Mouse (Mus musculus) T-helper 17 cell (primary cell): Measurements from ENCODE around the gene 5730409E04Rik.

Source experiments
- in situ Hi-C, 2 experiments: fragments of 300-600 bp; cut with MboI, MseI; formaldehyde crosslinking; loops; 1 replicate in 1 of 2; 2 replicates in 1 of 2; pipeline ENCODE4 v1.15.1; 2025; ENCODE audit warnings: high pct_unique_total_duplicates in 2 of 2

The 5730409E04Rik gene

GRCm38 (mm10) chr4:126609606-126610181 is at the start of gene 5730409E04Rik:
Gene 5730409E04Rik, plus strand, starts transcription at chr4:126609818.
- in situ Hi-C loops = loop anchor here (10.0 to 25.0 kb wide), 4 partner anchors 128 to 1905 kb away; partner anchors contain the start of gene Tfap2e (in 1 of the 2)

- in situ Hi-C loops = no loop called here
Observed at GRCm38 (mm10) chr4:126563798-126564197, 45.8 kb upstream of the 5730409E04Rik start.

GRCm38 (mm10) chr4:126567243-126567642 is 42.4 kb upstream of the 5730409E04Rik start:
- in situ Hi-C loops = no loop called here

- in situ Hi-C loops = no loop called here
Observed at GRCm38 (mm10) chr4:126569783-126570182, 39.8 kb upstream of the 5730409E04Rik start.

GRCm38 (mm10) chr4:126576281-126576680 is 33.3 kb upstream of the 5730409E04Rik start:
- in situ Hi-C loops = no loop called here

- in situ Hi-C loops = no loop called here
Observed at GRCm38 (mm10) chr4:126577920-126578319, 31.7 kb upstream of the 5730409E04Rik start.

GRCm38 (mm10) chr4:126579077-126579476 is 30.5 kb upstream of the 5730409E04Rik start:
- in situ Hi-C loops = no loop called here

GRCm38 (mm10) chr4:126585739-126586138 is 23.9 kb upstream of the 5730409E04Rik start:
- in situ Hi-C loops = no loop called here

GRCm38 (mm10) chr4:126592039-126592438 is 17.6 kb upstream of the 5730409E04Rik start:
- in situ Hi-C loops = no loop called here

GRCm38 (mm10) chr4:126599971-126600754 is 9.5 kb upstream of the 5730409E04Rik start:
- in situ Hi-C loops = loop anchor here (10.0 to 25.0 kb wide), 4 partner anchors 137 to 1915 kb away; partner anchors contain the start of gene Tfap2e (in 1 of the 2)

GRCm38 (mm10) chr4:126601597-126602444 is 7.8 kb upstream of the 5730409E04Rik start:
- in situ Hi-C loops = loop anchor here (10.0 to 25.0 kb wide), 4 partner anchors 135 to 1913 kb away; partner anchors contain the start of gene Tfap2e (in 1 of the 2)

GRCm38 (mm10) chr4:126602445-126602762 is 7.2 kb upstream of the 5730409E04Rik start:
- in situ Hi-C loops = loop anchor here (10.0 to 25.0 kb wide), 4 partner anchors 135 to 1912 kb away; partner anchors contain the start of gene Tfap2e (in 1 of the 2)

- in situ Hi-C loops = loop anchor here (10.0 to 25.0 kb wide), 4 partner anchors 133 to 1911 kb away; partner anchors contain the start of gene Tfap2e (in 1 of the 2)
Observed at GRCm38 (mm10) chr4:126604141-126604540, 5.5 kb upstream of the 5730409E04Rik start.

- in situ Hi-C loops = loop anchor here (10.0 to 25.0 kb wide), 4 partner anchors 132 to 1909 kb away; partner anchors contain the start of gene Tfap2e (in 1 of the 2)
Observed at GRCm38 (mm10) chr4:126605751-126606150, 3.9 kb upstream of the 5730409E04Rik start.

- in situ Hi-C loops = loop anchor here in 1 of 2 experiments (25.0 kb wide), 1 partner anchor 125 kb away; the partner anchor contains the start of gene Tfap2e
Observed at GRCm38 (mm10) chr4:126611991-126612390, 2.4 kb downstream of the 5730409E04Rik start.

- in situ Hi-C loops = loop anchor here in 1 of 2 experiments (25.0 kb wide), 1 partner anchor 121 kb away; the partner anchor contains the start of gene Tfap2e
Observed at GRCm38 (mm10) chr4:126616312-126616711, 6.7 kb downstream of the 5730409E04Rik start.

GRCm38 (mm10) chr4:126619691-126620330 is 10.2 kb downstream of the 5730409E04Rik start:
- in situ Hi-C loops = loop anchor here in 1 of 2 experiments (25.0 kb wide), 1 partner anchor 117 kb away; the partner anchor contains the start of gene Tfap2e

GRCm38 (mm10) chr4:126620349-126620874 is 10.8 kb downstream of the 5730409E04Rik start:
- in situ Hi-C loops = loop anchor here in 1 of 2 experiments (25.0 kb wide), 1 partner anchor 117 kb away; the partner anchor contains the start of gene Tfap2e

GRCm38 (mm10) chr4:126627021-126627681 is 17.5 kb downstream of the 5730409E04Rik start:
- in situ Hi-C loops = no loop called here

- in situ Hi-C loops = no loop called here
Observed at GRCm38 (mm10) chr4:126631922-126632321, 22.3 kb downstream of the 5730409E04Rik start.
